Mouse (Mus musculus) spleen, embryonic (tissue): ENCODE measurements around the gene Gm20388.

Experiments used
- CTCF ChIA-PET: fragments of 350-600 bp; sonication (Branson Sonifier 250); formaldehyde crosslinking; loops from one replicate; lab custom pipeline; 2022; lab: Charles Lee

The Gm20388 gene

GRCm38 (mm10) chr8:122334791-122335490 is 2424.3 kb downstream of the Gm20388 start:
- CTCF ChIA-PET: interaction anchor here (4.4 kb wide), 1 partner anchor 61 kb away, joined by 28 read pairs; no protein-coding TSS in a partner anchor

GRCm38 (mm10) chr8:122335638-122336250 is 2425.1 kb downstream of the Gm20388 start:
- CTCF ChIA-PET: no interaction called here

GRCm38 (mm10) chr8:122336251-122336910 is 2425.7 kb downstream of the Gm20388 start:
- CTCF ChIA-PET: no interaction called here

GRCm38 (mm10) chr8:122338852-122339251 is 2428.2 kb downstream of the Gm20388 start:
- CTCF ChIA-PET: no interaction called here

- CTCF ChIA-PET: no interaction called here
Observed at GRCm38 (mm10) chr8:122340761-122341160, 2430.1 kb downstream of the Gm20388 start.

- CTCF ChIA-PET: no interaction called here
Observed at GRCm38 (mm10) chr8:122341790-122342189, 2431.1 kb downstream of the Gm20388 start.

DNA sequence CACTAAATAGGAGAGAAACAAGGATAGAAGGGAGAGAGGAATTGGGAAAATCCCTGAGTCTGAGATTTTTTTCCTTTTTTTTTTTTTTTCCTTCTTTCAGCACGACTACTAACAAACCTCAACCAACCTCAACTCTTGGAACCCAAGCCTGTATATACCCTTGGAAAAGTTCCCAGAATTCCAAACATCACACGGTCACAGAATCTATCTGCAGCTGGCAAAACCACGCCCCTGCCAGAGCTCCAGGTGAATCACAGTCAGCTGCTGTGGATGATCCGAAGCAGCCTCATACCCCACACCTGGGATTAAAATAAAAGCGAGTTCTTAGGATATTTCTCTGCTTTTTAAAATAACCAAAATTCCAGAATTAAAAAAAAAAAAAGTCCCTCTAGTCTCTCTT is 2431.7 kb downstream of the Gm20388 start:
- CTCF ChIA-PET: no interaction called here

GRCm38 (mm10) chr8:122342806-122343209 is 2432.2 kb downstream of the Gm20388 start:
- CTCF ChIA-PET: no interaction called here

- CTCF ChIA-PET: no interaction called here
Observed at GRCm38 (mm10) chr8:122343341-122343740, 2432.7 kb downstream of the Gm20388 start.

DNA sequence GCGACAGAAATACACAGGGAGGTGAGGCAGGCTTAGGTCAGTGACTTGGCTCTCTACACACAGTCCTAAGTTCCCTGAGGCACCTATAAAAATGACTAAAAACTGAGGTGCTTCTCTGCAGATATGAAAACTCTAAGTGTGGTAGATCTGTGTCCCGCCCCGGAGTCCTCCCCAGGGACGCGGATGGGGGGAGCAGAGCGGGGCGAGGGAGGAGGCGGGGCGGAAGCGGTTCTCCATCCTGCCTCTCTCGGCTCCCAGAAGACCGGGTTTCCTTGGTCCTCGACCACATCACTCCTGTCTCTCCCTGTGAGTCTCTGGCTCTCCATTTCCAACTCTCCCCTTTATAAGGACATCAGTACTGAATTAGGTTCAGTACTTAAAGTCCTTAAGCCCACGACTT is 2433.1 kb downstream of the Gm20388 start:
- CTCF ChIA-PET: no interaction called here

- CTCF ChIA-PET: no interaction called here
Observed at GRCm38 (mm10) chr8:122344219-122344618, 2433.6 kb downstream of the Gm20388 start.

DNA sequence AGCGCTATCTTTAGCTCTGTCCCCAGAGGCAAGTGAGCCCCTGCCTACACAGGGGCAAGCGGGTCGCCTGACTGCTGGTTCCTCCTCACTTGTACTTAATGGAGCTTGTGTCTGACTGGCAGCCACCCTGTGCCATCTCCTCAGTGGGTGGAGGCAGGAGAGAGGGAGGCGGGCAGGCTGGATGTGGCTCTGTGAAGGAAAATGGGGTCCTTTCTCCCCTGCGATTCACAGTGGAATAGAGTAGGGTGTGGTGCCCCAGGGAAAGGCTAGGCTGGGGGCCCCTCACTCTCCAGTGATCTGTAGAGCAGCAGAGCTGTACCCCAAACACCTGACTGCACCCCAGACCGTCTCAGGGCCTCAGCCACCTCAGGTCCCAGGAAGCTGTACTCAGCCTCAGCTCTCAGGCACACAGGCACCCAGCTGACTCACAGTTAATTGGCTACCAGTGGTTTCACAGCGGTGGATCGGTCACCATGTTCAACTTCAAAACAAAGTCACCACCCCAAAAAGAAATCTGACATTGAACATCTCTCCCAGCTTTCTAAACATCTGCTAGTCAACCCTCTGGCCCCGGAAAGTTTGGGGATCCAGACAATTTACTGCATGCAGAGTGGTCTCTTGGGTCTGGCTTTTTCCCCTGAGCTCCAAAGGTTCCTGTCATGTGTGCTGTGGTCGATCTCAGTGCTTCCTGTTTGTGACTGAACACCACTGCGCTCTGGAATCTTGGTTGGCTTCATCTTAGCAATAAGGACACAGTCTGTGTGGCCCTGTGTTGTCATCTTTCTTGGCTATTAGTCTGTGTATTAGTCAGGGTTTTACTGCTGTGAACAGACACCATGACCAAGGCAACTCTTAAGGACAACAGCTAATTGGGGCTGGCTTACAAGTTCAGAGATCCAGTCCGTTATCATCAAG is 2434.8 kb downstream of the Gm20388 start:
- CTCF ChIA-PET: no interaction called here

- CTCF ChIA-PET: no interaction called here
Observed at GRCm38 (mm10) chr8:122347811-122348552, 2437.3 kb downstream of the Gm20388 start.

DNA sequence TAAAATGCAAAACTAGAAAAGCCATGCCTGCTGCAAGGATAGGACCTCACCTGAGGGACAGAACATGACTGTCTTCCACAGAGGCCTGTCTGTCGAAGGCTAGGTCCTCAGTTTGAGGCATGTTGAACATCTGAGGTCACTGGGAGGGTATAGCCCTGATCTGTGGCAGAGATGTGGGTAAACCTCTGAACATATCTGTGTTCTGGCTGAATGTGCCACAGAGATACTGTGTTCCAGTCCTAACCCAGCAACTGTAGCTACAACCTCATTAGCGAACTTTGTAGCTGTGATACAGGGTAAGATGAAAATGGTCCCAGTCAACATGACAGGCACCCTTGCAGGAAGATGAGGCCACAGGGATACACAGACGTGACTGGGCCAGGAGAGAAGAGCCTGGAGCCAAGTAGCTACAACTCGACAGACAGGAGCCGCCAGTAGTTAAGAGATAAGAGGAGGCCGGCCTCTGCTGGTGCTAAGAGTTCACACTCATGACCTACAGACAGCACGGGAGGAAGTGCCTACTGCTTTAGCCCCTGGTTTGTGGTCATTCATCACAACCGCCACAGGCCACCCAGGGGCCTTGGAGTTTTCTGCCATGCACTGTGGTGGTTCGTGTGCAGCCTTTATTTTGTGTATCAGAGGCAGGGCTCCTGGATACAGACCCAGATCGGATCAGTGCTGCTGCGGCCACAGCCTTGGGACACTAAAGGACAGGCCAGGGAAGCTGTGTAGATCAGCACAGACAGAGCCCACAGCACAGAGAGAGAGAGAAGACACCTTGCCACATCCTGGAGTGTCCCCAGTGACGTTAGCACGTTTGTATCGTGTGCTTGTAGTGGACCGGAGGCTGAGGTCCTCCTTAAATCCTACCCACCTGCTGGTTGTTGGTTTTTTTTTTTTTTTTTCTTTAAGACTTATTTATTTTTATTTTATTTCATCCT is 2439.0 kb downstream of the Gm20388 start:
- CTCF ChIA-PET: no interaction called here

GRCm38 (mm10) chr8:122350309-122351089 is 2439.9 kb downstream of the Gm20388 start:
- CTCF ChIA-PET: interaction anchor here (0.6 kb wide), 1 partner anchor 9 kb away, joined by 4 read pairs; no protein-coding TSS in a partner anchor

GRCm38 (mm10) chr8:122354157-122354556 is 2443.5 kb downstream of the Gm20388 start:
- CTCF ChIA-PET: interaction anchor here (0.7 kb wide), 1 partner anchor 125 kb away, joined by 5 read pairs; no protein-coding TSS in a partner anchor

DNA sequence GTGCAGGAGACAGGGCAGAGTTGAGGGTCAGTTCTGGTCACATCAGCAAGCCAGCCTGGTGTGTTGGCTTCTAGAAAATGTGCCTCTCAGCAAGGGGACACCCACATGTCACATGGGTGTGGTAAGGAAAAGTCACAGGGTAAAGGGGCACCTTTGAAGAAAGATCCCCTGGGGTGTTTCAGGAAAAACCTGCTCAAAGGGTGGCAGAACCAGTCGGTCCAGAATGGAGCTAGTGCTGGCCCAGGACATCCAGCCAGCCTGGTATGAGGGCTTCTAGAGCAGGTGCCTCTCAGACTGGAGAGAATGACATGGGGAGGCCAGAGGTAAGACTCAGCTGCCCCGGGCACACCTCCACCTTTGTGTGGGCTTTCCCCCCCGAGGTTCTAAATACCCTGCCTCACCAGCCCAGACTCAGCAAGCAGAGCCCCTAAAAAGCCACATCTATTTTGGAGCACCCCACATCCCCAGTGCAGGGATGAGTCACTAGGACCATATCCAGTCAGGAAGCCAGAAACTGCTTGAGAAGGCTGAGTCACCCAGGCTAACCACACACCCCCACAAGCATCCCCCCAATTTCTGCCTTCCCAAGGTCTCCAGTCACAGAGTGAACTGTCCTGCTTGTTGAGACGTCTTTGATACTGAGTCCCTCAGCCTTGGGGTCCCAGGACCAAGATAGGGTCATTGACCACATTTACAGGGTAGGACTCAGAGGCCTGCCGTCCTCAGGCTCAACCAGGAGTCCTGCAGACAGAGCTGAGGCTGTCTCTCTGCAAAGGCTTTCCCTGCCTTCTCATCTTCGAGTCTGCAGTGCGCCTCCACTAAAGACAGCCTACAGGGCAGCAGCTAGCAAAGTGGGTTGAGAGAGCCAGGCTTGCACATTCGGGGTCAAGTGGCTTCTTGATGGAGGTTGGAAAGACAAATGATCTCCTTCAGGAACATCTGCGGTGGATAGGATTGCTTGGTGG is 2445.3 kb downstream of the Gm20388 start:
- CTCF ChIA-PET: no interaction called here

DNA sequence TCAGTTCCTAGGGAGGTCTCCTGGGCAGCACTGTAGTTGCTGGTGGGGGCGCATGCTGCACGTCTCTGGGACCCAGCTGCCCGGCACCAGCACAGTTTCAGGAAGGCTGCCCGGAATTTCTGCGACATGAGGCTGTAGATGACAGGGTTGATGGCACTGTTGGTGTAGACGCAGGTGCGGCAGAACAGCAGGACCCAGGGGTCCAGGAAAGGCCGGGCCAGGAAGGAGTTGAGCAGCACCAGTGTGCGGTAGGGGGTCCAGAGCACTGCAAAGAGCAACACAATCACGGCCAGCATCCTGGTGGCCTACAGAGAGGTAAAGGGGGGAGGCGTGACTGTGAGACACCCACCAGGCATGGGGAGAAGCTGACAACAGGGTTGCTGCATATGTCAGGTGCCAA is 2446.6 kb downstream of the Gm20388 start:
- CTCF ChIA-PET: no interaction called here
